ENCODE assay signal across 9 mouse cellular contexts in the genomic region with DNA sequence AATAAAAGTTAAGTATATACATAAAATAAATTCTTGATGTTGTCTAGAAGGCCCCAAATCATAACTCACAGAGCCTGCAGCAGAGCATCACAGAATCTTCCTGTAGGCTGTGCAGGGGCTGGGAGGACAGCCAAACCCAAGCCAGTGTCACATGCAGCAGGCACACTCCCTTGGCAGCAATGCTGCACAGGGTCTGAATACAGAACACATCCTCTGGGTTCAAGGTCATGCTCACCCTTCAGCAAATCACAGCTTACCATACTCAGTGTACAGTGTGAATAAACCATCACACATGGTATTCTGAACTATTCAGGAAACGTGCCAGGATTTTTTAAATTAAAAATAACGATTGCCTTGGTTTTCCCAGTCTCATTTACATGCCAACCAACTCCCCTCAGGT. TPM values are rescaled to one million over a fixed set of nuclear protein-coding genes. Genes with fewer than 3 reads are reported as not detected.
DNase-seq lines count a peak whose midpoint lies in the region; ATAC-seq lines count a peak whose summit lies in the region.
"Had no signal": no experiment of that assay in that cellular context is flagged by ENCODE, and none has a peak within 500 bp of the region (broad histone marks: within the 10 kb centered on the region; RNA-seq: fewer than 3 reads in every experiment).

No protein-coding gene starts in this region.

- no peaks in the 10 kb centered on the region for H3K36me3 ChIP-seq in forebrain, embryonic 10.5 days (replicated peaks)
- H3K36me3 ChIP-seq in forebrain, embryonic 11.5 days (ENCODE audit: control insufficient read depth, insufficient read depth, low read length): no peaks in the 10 kb centered on the region
- no peaks in the 10 kb centered on the region for H3K36me3 ChIP-seq in hindbrain, embryonic 14.5 days (replicated peaks; ENCODE audit: control insufficient read depth, insufficient read depth)
- no peaks in the 10 kb centered on the region for H3K36me3 ChIP-seq in liver, embryonic 12.5 days
- H3K36me3 ChIP-seq: neural tube, embryonic 12.5 days had no signal

- no peak overlapping the region for H3K4me3 ChIP-seq in forebrain, embryonic 10.5 days
- H3K4me3 ChIP-seq in forebrain, embryonic 11.5 days (ENCODE audit: low read depth, low read length): no peak overlapping the region
- H3K4me3 ChIP-seq in hindbrain, embryonic 14.5 days (replicated peaks; ENCODE audit: low read length): no peak overlapping the region
- H3K4me3 ChIP-seq in liver, embryonic 12.5 days: no peak overlapping the region
- H3K4me3 ChIP-seq: neural tube, embryonic 12.5 days had no signal

- WGBS in forebrain, embryonic 10.5 days: 48% methylated on average over 2 of the region's 2 CpGs
- 56% methylated on average over 2 of the region's 2 CpGs for WGBS in forebrain, embryonic 11.5 days
- WGBS in hindbrain, embryonic 14.5 days: 61% methylated on average over 2 of the region's 2 CpGs
- 35% methylated on average over 2 of the region's 2 CpGs for WGBS in liver, embryonic 12.5 days (ENCODE audit: insufficient replicate concordance)

- DNase-seq in forebrain, embryonic 10.5 days (ENCODE audit: extremely low spot score, low spot score): no peak
- no peak for DNase-seq in forebrain, embryonic 11.5 days (ENCODE audit: low spot score)
- peak; percentile 34 for DNase-seq in adrenal gland, adult 8-10 months
- DNase-seq in gastrocnemius, adult 18-20 months (ENCODE audit: low spot score): peak; percentile 31
- DNase-seq in hindbrain, embryonic 14.5 days (ENCODE audit: low spot score): no peak
- DNase-seq in urinary bladder, postnatal 10 days (ENCODE audit: low spot score): no peak
- no peak for DNase-seq in left cerebral cortex, adult 9 months (ENCODE audit: low spot score in 2 of 2)

- H3K9me3 ChIP-seq in forebrain, embryonic 10.5 days: no peaks in the 10 kb centered on the region
- H3K9me3 ChIP-seq in forebrain, embryonic 11.5 days (ENCODE audit: control insufficient read depth, low read length): no peaks in the 10 kb centered on the region
- H3K9me3 ChIP-seq in hindbrain, embryonic 14.5 days (ENCODE audit: control insufficient read depth, low read length): no peaks in the 10 kb centered on the region
- no peaks in the 10 kb centered on the region for H3K9me3 ChIP-seq in liver, embryonic 12.5 days (replicated peaks)
- H3K9me3 ChIP-seq: neural tube, embryonic 12.5 days had no signal

- no peak overlapping the region for H3K4me2 ChIP-seq in forebrain, embryonic 11.5 days (ENCODE audit: low read depth, low read length, severe bottlenecking)
- no peak overlapping the region for H3K4me2 ChIP-seq in hindbrain, embryonic 14.5 days (replicated peaks)
- H3K4me2 ChIP-seq in liver, embryonic 12.5 days: no peak overlapping the region
- H3K4me2 ChIP-seq: neural tube, embryonic 12.5 days had no signal

- peaks cover 78% of the 10 kb centered on the region for H3K4me1 ChIP-seq in forebrain, embryonic 10.5 days
- H3K4me1 ChIP-seq in forebrain, embryonic 11.5 days (replicated peaks; ENCODE audit: control insufficient read depth, insufficient read depth, low read length): peaks cover 7% of the 10 kb centered on the region; the same call in 1 of the 2 replicates
- 0 out of 2 replicates have a peak, but pooled peaks cover 15% of the 10 kb centered on the region for H3K4me1 ChIP-seq in hindbrain, embryonic 14.5 days (replicated peaks; ENCODE audit: control insufficient read depth, insufficient read depth, low read length)
- peaks cover 12% of the 10 kb centered on the region; the same call in 1 of the 2 replicates for H3K4me1 ChIP-seq in liver, embryonic 12.5 days

- peak overlapping the region; percentile 80 for H3K27ac ChIP-seq in forebrain, embryonic 10.5 days
- no peak overlapping the region; the same call in 1 of the 2 replicates for H3K27ac ChIP-seq in forebrain, embryonic 11.5 days (ENCODE audit: low read depth, low read length)
- peak overlapping the region; percentile 2; the same call in 1 of the 2 replicates for H3K27ac ChIP-seq in hindbrain, embryonic 14.5 days
- H3K27ac ChIP-seq in liver, embryonic 12.5 days: peak overlapping the region; percentile 11; the same call in 1 of the 2 replicates
- H3K27ac ChIP-seq: neural tube, embryonic 12.5 days had no signal

- no peak for ATAC-seq in forebrain, embryonic 11.5 days (replicated peaks; ENCODE audit: low FRiP score)
- ATAC-seq in hindbrain, embryonic 14.5 days (ENCODE audit: low FRiP score): no peak
- no peak for ATAC-seq in liver, embryonic 12.5 days

- no peak overlapping the region for H3K9ac ChIP-seq in forebrain, embryonic 11.5 days (ENCODE audit: low read length)
- H3K9ac ChIP-seq in hindbrain, embryonic 14.5 days: no peak overlapping the region
- H3K9ac ChIP-seq in liver, embryonic 12.5 days: no peak overlapping the region
- H3K9ac ChIP-seq: neural tube, embryonic 12.5 days had no signal

- H3K27me3 ChIP-seq in forebrain, embryonic 10.5 days (ENCODE audit: poor library complexity, severe bottlenecking): no peaks in the 10 kb centered on the region
- no peaks in the 10 kb centered on the region for H3K27me3 ChIP-seq in forebrain, embryonic 11.5 days (ENCODE audit: control insufficient read depth, insufficient read depth, low read length)
- no peaks in the 10 kb centered on the region for H3K27me3 ChIP-seq in hindbrain, embryonic 14.5 days (ENCODE audit: control insufficient read depth, insufficient read depth, low read length)
- H3K27me3 ChIP-seq in liver, embryonic 12.5 days (replicated peaks): no peaks in the 10 kb centered on the region
- H3K27me3 ChIP-seq: neural tube, embryonic 12.5 days had no signal

RNA-seq across cellular contexts. Expression of a gene that starts 52.7 kb away (rescaled TPM):
- polyA plus RNA-seq in forebrain, embryonic 10.5 days (2016; fragmentation: Nextera tagmentation; extraction: Ambion mirVana): 35.8 and 39.0 TPM in 2 replicates
- polyA plus RNA-seq in forebrain, embryonic 11.5 days (2014; fragmentation: Nextera tagmentation; extraction: Ambion mirVana): 68.2 and 77.6 TPM in 2 replicates
- total RNA-seq in adrenal gland, adult 8-10 months (2022): 10 to 100 TPM; 55.5 to 86.2 (median 70.7) TPM
- 10 to 100 TPM; 55.1 to 60.4 TPM for total RNA-seq in gastrocnemius, adult 18-20 months (2021)
- 154 and 164 TPM in 2 replicates for polyA plus RNA-seq in hindbrain, embryonic 14.5 days (2014; fragmentation: Nextera tagmentation; extraction: Ambion mirVana)
- 13.0 and 13.1 TPM in 2 replicates for polyA plus RNA-seq in liver, embryonic 12.5 days (2016; fragmentation: Nextera tagmentation; extraction: Ambion mirVana)

Comparison
In these comparisons a context has a peak if more than half of its experiments do, and no peak if none do; other contexts are left out.
1. DNase-seq: peak in adrenal gland, adult 8-10 months (single experiment) and gastrocnemius, adult 18-20 months (single experiment); none in forebrain, embryonic 10.5 days (single experiment), forebrain, embryonic 11.5 days (single experiment), hindbrain, embryonic 14.5 days (single experiment), urinary bladder, postnatal 10 days (single experiment) and left cerebral cortex, adult 9 months (0 of 2).